Mouse (Mus musculus) G1E (cell line): ENCODE measurements around the gene Dnase1l1.

ENCODE experiments used
- CTCF ChIP-seq: IDR thresholded peaks from 2 replicates; pipeline ENCODE4 v1.5.1; 2012; ENCODE audit warnings: low read depth, low read length, inconsistent platforms, mixed read lengths
- GATA1 ChIP-seq: IDR thresholded peaks from 2 replicates; pipeline ENCODE4 v1.6.1; 2012; ENCODE audit warnings: borderline replicate concordance, low read length, inconsistent platforms, mixed read lengths
- POLR2AphosphoS5 ChIP-seq: IDR thresholded peaks from 2 replicates; pipeline ENCODE4 v1.6.1; 2012; ENCODE audit warnings: low read depth, low read length, inconsistent platforms; ENCODE audit not compliant: insufficient replicate concordance

GRCm38 (mm10) chrX:74246693-74247092 lies 35.4 kb downstream of the Dnase1l1 start:
- no peak for TF ChIP-seq GATA1
- TF ChIP-seq CTCF: no peak
- TF ChIP-seq POLR2AphosphoS5: no peak
